Mouse (Mus musculus): ENCODE data around the gene Wnt11.

The Wnt11 gene

GRCm38 (mm10) chr7:98867053-98867793 is 32.3 kb downstream of the Wnt11 start:
- no peak for DNase-seq (ENCODE audit: low spot score)

GRCm38 (mm10) chr7:98867794-98868150 is 32.9 kb downstream of the Wnt11 start:
- DNase-seq (ENCODE audit: low spot score) = no peak

GRCm38 (mm10) chr7:98869070-98869469 is 34.2 kb downstream of the Wnt11 start:
- DNase-seq (ENCODE audit: low spot score) = no peak

GRCm38 (mm10) chr7:98870791-98871190 is 35.9 kb downstream of the Wnt11 start:
- DNase-seq (ENCODE audit: low spot score) = no peak

- no peak for DNase-seq (ENCODE audit: low spot score)
Measured at GRCm38 (mm10) chr7:98871882-98872281, 37.0 kb downstream of the Wnt11 start.

DNA sequence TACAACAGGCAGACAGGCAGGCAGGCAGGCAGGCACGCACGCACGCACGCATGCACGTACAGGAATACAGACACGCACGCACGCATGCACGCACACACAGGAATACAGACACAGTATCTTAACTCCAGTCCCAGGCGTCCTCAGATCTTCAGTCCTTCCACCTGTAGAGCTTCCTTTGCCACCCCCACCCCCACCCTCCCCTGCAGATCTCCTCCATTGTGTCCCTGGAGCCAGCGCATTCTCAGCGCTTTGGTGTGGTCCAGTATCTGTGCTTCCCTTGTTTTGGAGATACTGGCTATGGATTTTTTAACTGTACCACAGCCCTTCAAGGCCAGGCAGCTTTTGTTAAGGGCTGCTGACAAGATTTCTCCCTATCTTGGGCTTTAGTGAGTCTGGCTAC is 38.4 kb downstream of the Wnt11 start:
- DNase-seq (ENCODE audit: low spot score) = no peak

DNA sequence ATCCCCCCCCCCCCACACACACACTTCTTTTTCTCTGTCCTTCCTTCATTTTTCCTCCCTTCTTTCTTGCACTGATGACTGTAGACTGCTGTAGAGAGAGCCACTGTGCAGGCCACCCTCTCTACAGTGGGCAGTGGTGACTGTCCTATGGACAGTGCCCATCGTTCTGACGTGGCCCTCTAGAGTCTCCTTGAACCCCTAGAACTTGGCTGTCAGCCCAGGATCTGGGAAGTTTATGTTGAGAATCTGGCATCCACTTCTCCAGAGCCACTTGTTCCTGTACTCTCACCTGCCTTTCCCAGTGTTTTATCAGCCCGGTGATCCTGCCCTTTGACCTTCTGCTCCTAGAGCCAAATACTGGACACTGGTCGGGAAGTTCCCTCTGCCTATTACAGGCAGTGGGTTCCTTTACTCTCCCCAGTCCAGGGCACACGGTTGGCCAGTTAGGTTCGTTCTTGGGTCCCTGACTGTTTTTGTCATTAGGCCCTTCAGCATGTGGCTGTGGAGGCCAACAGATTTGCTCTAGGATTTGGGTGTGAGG is 39.6 kb downstream of the Wnt11 start:
- DNase-seq (ENCODE audit: low spot score) = no peak

DNA sequence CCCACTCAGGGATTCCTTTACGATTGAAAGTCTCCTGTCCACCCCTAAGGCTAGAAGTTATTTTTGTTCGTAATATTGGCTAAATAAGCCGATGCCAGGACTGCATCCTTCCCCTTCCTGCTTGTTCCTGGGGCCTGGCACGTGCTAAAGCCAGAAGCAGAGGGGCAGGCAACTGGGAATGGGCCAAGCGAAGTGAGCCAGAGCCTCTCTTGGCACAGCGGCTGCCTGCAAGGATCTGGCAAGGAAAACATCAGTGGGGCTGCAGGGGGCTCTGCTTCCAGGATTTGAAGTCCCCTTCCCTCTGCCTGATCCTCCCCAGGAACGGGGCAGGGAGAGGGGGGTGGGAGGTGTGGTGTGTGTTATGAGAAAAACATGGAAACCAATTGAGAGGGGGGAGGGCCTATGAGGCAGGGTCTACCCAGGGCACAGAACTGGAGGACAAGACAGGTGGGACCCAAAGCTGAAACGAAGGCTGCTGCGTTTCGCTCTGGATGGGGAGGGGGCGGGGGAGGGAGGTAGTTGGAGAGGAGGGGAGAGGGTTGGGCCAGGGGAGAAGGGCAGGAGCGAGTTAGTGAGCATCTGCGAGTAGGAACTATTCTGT is 40.6 kb downstream of the Wnt11 start:
- DNase-seq (ENCODE audit: low spot score) = no peak

DNA sequence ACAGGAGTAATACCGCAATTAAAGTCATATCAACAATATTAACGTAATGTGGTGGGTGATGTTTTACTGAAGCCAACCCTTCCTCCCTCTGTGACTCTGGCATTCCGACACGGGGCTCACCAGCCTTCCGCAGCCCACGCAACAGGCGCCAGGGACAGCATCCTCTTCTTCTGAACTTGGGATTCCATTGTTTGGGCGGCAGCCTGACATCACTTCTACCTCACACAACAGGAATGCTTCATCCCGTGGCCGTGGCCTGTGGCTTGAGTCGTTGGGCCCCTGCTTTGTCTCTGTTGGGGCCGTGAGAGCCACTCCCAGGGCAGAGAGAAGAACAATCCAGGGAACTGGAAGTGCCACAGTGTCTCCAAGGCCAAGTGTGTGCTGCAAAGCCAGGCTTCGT is 41.2 kb downstream of the Wnt11 start:
- DNase-seq (ENCODE audit: low spot score) = no peak

DNA sequence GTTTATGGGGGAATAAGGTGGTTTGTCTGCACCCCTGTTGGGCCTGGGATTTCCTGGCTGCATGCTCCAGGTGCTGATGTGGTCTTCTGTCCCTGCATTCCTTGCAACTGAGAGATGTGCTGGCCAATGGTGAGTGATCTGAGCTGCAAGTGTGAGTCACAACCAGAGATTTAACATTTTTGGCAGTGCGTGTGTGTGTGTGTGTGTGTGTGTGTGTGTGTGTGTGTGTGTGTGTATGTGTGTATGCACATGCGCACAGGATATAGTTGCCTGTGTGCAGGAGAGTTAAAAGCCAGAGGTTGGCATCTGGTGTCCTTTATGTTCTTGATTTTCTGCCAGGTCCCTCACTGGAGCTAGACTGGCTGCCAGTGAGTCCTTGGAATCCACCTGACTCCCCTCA is 44.3 kb downstream of the Wnt11 start:
- no peak for DNase-seq (ENCODE audit: low spot score)

- no peak for DNase-seq (ENCODE audit: low spot score)
Measured at GRCm38 (mm10) chr7:98881887-98882286, 47.0 kb downstream of the Wnt11 start.

DNA sequence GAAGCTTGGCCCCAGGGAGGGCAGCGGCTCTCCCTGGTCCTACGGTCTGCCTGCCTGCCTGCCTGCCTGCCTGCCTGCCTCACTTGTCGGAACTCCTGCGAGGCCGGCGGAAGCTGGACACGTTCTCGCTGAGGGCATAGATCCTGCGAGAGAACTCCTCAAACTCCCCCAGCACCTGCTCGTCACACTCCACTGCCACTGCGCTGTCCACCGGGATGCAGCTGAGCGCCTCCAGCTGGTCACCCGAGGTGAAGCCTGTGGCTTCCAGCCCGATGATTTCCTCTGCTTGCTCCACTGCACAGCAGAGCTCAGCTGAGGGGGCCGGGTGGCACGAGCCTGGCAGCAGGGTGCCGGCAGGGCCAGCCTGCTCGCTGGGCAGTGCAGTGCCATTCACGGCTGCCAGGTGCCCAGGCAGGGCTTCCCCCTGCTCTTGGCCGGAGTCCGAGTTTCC is 52.9 kb downstream of the Wnt11 start:
- no peak for DNase-seq (ENCODE audit: low spot score)

DNA sequence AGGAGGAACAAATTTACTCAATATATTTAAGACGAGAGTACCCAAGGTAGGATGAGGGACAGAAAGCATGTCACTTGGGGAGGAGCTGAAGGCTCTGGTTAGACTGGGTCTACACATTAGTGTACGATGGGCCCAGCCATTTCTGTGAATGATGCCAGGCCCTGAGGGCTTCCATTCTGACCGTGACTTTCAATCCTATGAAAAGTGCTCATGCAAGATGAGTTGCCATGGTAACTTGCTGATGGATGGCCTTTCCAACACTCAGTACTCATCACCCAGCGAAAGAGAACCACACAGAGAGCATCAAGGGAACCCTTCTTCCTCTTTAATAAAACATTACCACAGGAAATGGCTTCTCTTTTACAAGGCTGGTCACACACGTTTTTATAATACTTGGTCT is 53.9 kb downstream of the Wnt11 start:
- no peak for DNase-seq (ENCODE audit: low spot score)

- DNase-seq (ENCODE audit: low spot score) = no peak
Measured at GRCm38 (mm10) chr7:98889211-98889610, 54.3 kb downstream of the Wnt11 start.

GRCm38 (mm10) chr7:98893144-98893543 is 58.2 kb downstream of the Wnt11 start:
- no peak for DNase-seq (ENCODE audit: low spot score)

- no peak for DNase-seq (ENCODE audit: low spot score)
Measured at GRCm38 (mm10) chr7:98894305-98894704, 59.4 kb downstream of the Wnt11 start.

DNA sequence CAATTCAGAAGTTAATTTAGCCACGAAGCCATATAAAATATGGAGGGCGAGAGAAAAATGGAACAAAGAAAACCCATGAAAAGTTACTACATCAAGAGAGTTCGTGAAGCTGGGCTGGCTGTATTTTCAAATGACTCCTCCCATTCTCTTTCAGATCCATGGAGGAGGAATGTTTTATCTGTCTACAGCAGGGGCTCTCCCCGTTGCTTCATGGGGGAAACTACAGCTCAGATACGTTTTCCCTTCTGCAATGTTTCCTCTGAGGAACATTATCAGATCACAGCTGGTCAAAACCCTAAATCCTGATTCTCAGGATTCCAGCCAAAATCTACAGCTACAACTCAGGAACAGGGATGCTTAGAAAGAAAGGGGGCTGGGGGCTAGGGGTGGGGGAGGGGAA is 59.9 kb downstream of the Wnt11 start:
- DNase-seq (ENCODE audit: low spot score) = no peak

DNA sequence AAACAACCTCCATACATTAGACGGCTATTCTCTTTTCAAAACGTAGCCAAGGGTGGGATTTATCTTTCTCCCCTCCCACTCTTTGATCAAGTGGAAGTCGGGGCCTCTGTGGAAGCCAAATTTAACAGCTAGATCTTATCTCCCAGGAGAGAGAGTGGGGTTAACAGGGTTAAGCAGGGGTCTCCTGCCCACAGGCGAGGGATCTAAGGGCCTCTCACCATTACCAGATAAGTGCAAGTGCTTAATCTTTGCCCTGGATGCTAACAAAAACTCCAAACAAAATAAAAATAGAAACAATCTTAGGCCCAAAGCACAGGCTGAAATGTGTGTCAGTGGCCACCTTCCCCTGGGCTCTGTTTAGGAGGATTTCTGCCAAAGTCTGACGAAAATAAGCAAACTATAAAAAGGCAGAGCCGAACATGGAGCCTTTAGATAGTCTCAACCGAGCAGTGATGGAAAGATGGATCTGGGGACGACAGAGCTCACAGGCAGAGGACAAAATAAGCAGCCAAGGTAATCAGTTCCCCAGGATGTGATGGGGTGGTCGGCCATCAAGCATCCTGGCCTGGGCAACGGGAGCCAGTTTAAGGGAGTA is 60.7 kb downstream of the Wnt11 start:
- no peak for DNase-seq (ENCODE audit: low spot score)

DNA sequence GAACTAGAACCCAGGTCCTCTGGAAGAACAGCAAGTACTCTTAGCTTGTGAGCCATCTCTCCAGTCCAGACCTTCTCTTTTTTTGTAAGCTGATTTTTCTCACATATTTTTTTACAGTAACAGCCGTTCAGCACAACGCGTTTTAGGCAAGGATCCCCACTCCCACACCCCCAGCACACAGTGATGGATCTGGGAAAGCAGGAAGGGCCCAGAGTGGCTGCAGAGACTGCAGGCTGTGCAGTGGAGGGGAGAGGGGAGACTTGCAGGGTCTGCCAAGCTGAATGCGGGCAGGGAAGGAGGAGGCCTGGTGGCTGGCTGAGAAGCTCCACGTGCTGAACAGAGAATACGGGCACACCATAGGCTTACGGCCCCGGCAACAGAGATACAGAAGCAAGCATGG is 62.4 kb downstream of the Wnt11 start:
- DNase-seq (ENCODE audit: low spot score) = no peak

DNA sequence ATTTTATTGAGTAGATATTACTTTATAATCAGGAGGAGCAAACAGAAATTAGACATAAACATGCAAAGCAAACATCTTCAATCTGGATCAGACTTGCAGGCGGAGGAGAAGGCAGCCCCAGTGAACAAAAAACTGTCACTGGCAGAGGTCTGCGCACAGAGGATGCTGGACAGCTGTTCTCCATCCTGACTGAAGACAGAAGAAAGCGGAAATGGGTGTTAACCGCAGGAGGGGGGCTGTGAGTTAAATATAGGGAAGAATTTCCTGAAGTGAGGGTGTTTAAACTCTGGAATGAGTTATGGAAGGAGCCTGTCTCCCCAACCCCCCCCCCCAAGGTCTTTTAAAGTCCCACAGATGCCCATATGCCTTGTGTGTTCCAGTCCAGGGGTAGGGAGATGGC is 64.9 kb downstream of the Wnt11 start:
- no peak for DNase-seq (ENCODE audit: low spot score)

- DNase-seq (ENCODE audit: low spot score) = no peak
Measured at GRCm38 (mm10) chr7:98901120-98901519, 66.2 kb downstream of the Wnt11 start.

- DNase-seq (ENCODE audit: low spot score) = no peak
Measured at GRCm38 (mm10) chr7:98903884-98904283, 69.0 kb downstream of the Wnt11 start.

Data from testis, postnatal 14 days (tissue).